Mouse (Mus musculus): ENCODE measurements around the gene Hes7. TPM values are rescaled to one million over a fixed set of nuclear protein-coding genes. Genes with fewer than 3 reads are reported as not detected.

The Hes7 gene
- polyA plus RNA-seq, 1 experiment from 2014 or later, result 0.44 TPM

- peak overlapping the region; percentile 76 for H3K9ac ChIP-seq
- H3K27me3 ChIP-seq, result peaks cover 20% of the 10 kb centered on the region
- no peaks in the 10 kb centered on the region for H3K36me3 ChIP-seq
- H3K27ac ChIP-seq, result peak overlapping the region; percentile 86
- peaks cover 38% of the 10 kb centered on the region for H3K4me1 ChIP-seq
- H3K9me3 ChIP-seq, result no peaks in the 10 kb centered on the region
- H3K4me2 ChIP-seq, result peak overlapping the region; percentile 97
- peak; percentile 73 for ATAC-seq (ENCODE audit: insufficient number of reproducible peaks, insufficient read depth, low FRiP score, low TSS enrichment, low read depth)
- peak overlapping the region; percentile 85 for H3K4me3 ChIP-seq
- under 1% methylated on average over 31 of the region's 31 CpGs for WGBS
Observed at GRCm38 (mm10) chr11:69123693-69124497, 3.7 kb downstream of the Hes7 start.

- under 1% methylated on average over 3 of the region's 3 CpGs for WGBS
- H3K36me3 ChIP-seq, result no peaks in the 10 kb centered on the region
- H3K4me2 ChIP-seq, result peak overlapping the region; percentile 97
- peaks cover 20% of the 10 kb centered on the region for H3K27me3 ChIP-seq
- peaks cover 32% of the 10 kb centered on the region for H3K4me1 ChIP-seq
- 0 out of 2 replicates have a peak, but pooled peaks have one; percentile 28 for ATAC-seq (ENCODE audit: insufficient number of reproducible peaks, insufficient read depth, low FRiP score, low TSS enrichment, low read depth)
- H3K9me3 ChIP-seq, result no peaks in the 10 kb centered on the region
- peak overlapping the region; percentile 85 for H3K4me3 ChIP-seq
- no peak overlapping the region for H3K9ac ChIP-seq
- no peak overlapping the region for H3K27ac ChIP-seq
Observed at GRCm38 (mm10) chr11:69124498-69124847, 4.3 kb downstream of the Hes7 start.

DNA sequence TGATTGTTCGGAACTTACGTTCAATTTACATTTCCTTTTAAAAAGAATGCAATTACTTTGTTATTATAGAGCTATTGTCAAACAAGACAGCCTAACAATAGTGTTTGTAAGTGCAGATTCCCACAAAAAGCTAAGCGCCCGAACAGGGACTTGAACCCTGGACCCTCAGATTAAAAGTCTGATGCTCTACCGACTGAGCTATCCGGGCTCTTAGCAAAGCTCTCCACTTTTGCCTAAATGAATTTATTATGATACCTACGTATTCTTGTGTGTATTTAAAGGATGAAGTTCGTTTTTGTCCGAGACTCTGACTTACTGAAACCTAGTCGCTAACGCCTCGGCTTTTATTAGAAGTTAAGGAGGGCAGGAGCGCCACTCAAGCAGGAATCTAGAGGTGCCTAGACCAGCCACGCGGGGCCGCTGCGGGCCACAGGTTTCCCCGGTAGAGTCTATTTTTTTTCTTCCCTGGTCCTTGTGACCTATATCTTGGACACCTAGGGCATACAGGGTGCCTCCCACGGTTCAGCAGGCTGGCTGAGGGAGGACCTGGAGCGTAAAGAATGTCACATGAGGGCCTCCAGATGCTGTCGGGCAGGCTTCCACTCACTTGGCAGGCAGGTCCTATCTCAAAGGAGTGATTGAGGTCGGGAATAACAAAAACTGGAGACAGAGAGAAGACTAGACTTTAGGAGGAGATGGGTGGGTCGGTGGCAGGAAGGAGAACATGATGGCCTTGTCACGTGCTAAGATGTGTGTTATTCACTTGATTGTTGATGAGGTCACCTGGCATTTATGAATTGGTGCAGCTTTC, 5.0 kb downstream of the Hes7 start:
- peak overlapping the region; percentile 63 for H3K4me3 ChIP-seq
- H3K36me3 ChIP-seq, result no peaks in the 10 kb centered on the region
- no peaks in the 10 kb centered on the region for H3K9me3 ChIP-seq
- no peak; the same call in 1 of the 2 replicates for ATAC-seq (ENCODE audit: insufficient number of reproducible peaks, insufficient read depth, low FRiP score, low TSS enrichment, low read depth)
- peak overlapping the region; percentile 72 for H3K9ac ChIP-seq
- H3K27ac ChIP-seq, result peak overlapping the region; percentile 81
- peaks cover 24% of the 10 kb centered on the region for H3K4me1 ChIP-seq
- H3K27me3 ChIP-seq, result peaks cover 15% of the 10 kb centered on the region
- peak overlapping the region; percentile 85 for H3K4me2 ChIP-seq
- WGBS, result under 1% methylated on average over 24 of the region's 24 CpGs

DNA sequence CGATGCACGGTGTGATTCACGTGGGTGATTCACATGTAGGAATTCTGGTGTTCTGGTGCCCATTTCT, 5.5 kb downstream of the Hes7 start, which contains the start of gene Aloxe3:
Gene Aloxe3, plus strand, starts transcription at position 45 of the 67 bp plus-strand sequence.
- H3K27ac ChIP-seq, result peak within 1 kb of the TSS; percentile 81
- H3K9ac ChIP-seq, result peak within 1 kb of the TSS; percentile 72
- peak within 1 kb of the TSS; percentile 85 for H3K4me2 ChIP-seq
- no peaks in the 10 kb centered on the region for H3K36me3 ChIP-seq
- no peaks in the 10 kb centered on the region for H3K9me3 ChIP-seq
- peaks cover 11% of the 10 kb centered on the region for H3K27me3 ChIP-seq
- peak within 1 kb of the TSS; percentile 63 for H3K4me3 ChIP-seq
- WGBS, result 4% methylated on average over 3 of the region's 3 CpGs
- H3K4me1 ChIP-seq, result peaks cover 20% of the 10 kb centered on the region
- no peak for ATAC-seq (ENCODE audit: insufficient number of reproducible peaks, insufficient read depth, low FRiP score, low TSS enrichment, low read depth)

DNA sequence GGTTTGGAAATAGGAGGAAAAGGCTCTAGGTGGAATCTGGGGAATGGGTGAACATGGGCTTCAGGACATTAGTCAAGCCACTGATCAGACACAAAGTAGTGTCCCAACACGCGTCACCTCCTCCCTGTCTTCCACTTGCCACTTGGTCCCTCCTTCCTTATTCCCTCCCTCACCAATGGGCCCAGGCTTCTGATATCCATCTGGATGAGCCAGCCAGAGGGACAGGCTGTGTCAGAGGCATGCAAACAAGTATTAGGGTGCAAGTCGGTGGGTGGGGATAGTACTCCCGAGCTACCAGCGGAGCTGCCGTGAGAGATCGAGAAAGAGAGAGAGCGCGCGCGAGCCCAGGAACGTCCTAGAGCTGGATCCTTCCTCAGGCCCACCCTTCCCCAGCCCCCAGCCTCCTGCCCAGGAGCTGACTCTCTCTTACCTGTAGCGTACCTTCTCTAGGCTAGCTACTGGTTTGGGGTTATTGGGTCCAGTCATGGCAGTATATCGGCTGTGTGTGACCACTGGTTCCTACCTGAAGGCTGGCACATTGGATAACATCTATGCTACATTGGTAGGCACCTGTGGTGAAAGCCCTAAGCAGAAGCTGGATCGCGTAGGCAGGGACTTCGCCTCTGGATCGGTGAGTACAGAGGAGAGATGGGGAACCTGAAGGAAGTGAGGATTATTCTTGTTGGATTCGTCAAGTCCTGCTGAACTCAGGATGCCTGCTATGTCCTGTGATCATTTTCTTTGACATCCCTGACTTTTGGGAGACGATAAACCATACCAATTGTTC, 5.9 kb downstream of the Hes7 start:
- H3K9me3 ChIP-seq, result no peaks in the 10 kb centered on the region
- WGBS, result 8% methylated on average over 20 of the region's 20 CpGs
- H3K4me2 ChIP-seq, result peak overlapping the region; percentile 85
- H3K36me3 ChIP-seq, result no peaks in the 10 kb centered on the region
- ATAC-seq (ENCODE audit: insufficient number of reproducible peaks, insufficient read depth, low FRiP score, low TSS enrichment, low read depth), result no peak
- peaks cover 9% of the 10 kb centered on the region for H3K27me3 ChIP-seq
- H3K27ac ChIP-seq, result no peak overlapping the region
- peaks cover 15% of the 10 kb centered on the region for H3K4me1 ChIP-seq
- peak overlapping the region; percentile 63 for H3K4me3 ChIP-seq
- peak overlapping the region; percentile 72 for H3K9ac ChIP-seq

- ATAC-seq (ENCODE audit: insufficient number of reproducible peaks, insufficient read depth, low FRiP score, low TSS enrichment, low read depth), result no peak
- Histone ChIP-seq H3K27ac (no peak overlapping the region), H3K9ac (peak overlapping the region; percentile 72; the same call in 1 of the 2 replicates), H3K4me3 (peak overlapping the region; percentile 63; the same call in 1 of the 2 replicates), H3K9me3 (no peaks in the 10 kb centered on the region), H3K27me3 (peaks cover 4% of the 10 kb centered on the region; the same call in 1 of the 2 replicates), H3K36me3 (no peaks in the 10 kb centered on the region), H3K4me1 (peaks cover 15% of the 10 kb centered on the region), H3K4me2 (peak overlapping the region; percentile 85)
- 50% methylated on average over 2 of the region's 2 CpGs for WGBS
Observed at GRCm38 (mm10) chr11:69126706-69127095, 6.5 kb downstream of the Hes7 start.

- peaks cover 8% of the 10 kb centered on the region; the same call in 1 of the 2 replicates for H3K27me3 ChIP-seq
Observed at GRCm38 (mm10) chr11:69128426-69129122, 8.4 kb downstream of the Hes7 start.

GRCm38 (mm10) chr11:69133566-69133922, 13.3 kb downstream of the Hes7 start:
- Histone ChIP-seq H3K27ac (no peak overlapping the region), H3K9ac (peak overlapping the region; percentile 69; the same call in 1 of the 2 replicates), H3K4me2 (peak overlapping the region; percentile 78), H3K4me1 (peaks cover 14% of the 10 kb centered on the region), H3K4me3 (peak overlapping the region; percentile 54), H3K9me3 (no peaks in the 10 kb centered on the region), H3K36me3 (no peaks in the 10 kb centered on the region), H3K27me3 (peaks cover 4% of the 10 kb centered on the region; the same call in 1 of the 2 replicates)
- ATAC-seq (ENCODE audit: insufficient number of reproducible peaks, insufficient read depth, low FRiP score, low TSS enrichment, low read depth), result no peak
- WGBS, result 16% methylated on average over 5 of the region's 5 CpGs

More at GRCm38 (mm10) chr11:69128426-69129122, 8.4 kb downstream of the Hes7 start:
- H3K4me3 ChIP-seq, result no peak overlapping the region
- no peak overlapping the region for H3K27ac ChIP-seq
- peaks cover 14% of the 10 kb centered on the region for H3K4me1 ChIP-seq
- no peak overlapping the region for H3K9ac ChIP-seq
- ATAC-seq (ENCODE audit: insufficient number of reproducible peaks, insufficient read depth, low FRiP score, low TSS enrichment, low read depth), result no peak
- H3K4me2 ChIP-seq, result no peak overlapping the region
- 74% methylated on average over 8 of the region's 8 CpGs for WGBS
- no peaks in the 10 kb centered on the region for H3K9me3 ChIP-seq
- no peaks in the 10 kb centered on the region for H3K36me3 ChIP-seq

DNA sequence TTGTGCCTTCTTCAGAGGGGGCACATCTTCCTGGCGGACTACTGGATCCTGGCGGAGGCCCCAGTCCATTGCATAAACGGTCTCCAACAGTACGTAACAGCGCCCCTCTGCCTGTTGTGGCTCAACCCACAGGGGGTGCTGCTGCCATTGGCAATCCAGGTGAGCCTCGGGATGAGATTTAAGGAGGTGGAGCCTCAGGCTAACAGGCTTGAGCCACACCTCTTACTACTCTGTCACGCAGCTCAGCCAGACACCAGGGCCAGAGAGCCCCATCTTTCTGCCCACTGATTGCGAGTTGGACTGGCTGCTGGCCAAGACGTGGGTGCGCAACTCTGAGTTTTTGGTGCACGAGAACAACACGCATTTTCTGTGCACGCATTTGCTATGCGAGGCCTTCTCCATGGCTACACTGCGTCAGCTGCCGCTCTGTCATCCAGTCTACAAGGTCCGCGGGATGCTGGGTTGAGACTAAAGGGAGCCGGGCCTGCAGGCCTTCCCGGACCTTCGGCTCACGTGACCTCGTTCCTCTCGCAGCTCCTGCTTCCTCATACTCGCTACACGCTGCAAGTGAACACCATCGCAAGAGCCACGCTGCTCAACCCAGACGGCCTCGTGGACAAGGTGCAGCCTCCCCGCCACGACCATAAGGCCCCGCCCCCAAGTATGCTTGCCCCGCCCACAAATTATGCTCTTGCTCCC, 13.9 kb downstream of the Hes7 start:
- H3K27ac ChIP-seq, result 0 out of 2 replicates have a peak overlapping the region, but pooled peaks have one; percentile 49
- no peaks in the 10 kb centered on the region for H3K36me3 ChIP-seq
- H3K9ac ChIP-seq, result peak overlapping the region; percentile 69
- WGBS, result 1% methylated on average over 34 of the region's 34 CpGs
- H3K4me1 ChIP-seq, result peaks cover 14% of the 10 kb centered on the region
- peaks cover 4% of the 10 kb centered on the region; the same call in 1 of the 2 replicates for H3K27me3 ChIP-seq
- H3K4me3 ChIP-seq, result peak overlapping the region; percentile 54
- no peaks in the 10 kb centered on the region for H3K9me3 ChIP-seq
- H3K4me2 ChIP-seq, result peak overlapping the region; percentile 78
- ATAC-seq (ENCODE audit: insufficient number of reproducible peaks, insufficient read depth, low FRiP score, low TSS enrichment, low read depth), result peak; percentile 66

DNA sequence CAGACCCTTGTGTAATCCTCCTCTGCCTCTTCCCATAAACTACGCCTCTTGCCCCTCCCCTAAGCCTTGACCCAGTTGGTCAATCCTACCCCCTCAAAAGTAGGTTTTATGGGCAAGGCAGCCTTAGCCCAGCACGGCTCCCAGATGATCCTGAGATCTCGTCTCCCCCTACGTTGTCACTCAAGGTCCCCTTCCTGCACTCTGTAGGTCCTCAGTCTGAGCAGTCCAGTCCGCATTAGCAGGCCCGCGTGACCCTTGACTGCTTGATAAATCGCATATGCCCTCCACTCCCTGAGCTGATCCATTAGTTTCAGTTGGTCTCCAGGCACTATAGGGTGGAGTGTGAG, 14.4 kb downstream of the Hes7 start:
- H3K27ac ChIP-seq, result 0 out of 2 replicates have a peak overlapping the region, but pooled peaks have one; percentile 49
- peaks cover 4% of the 10 kb centered on the region; the same call in 1 of the 2 replicates for H3K27me3 ChIP-seq
- peak overlapping the region; percentile 69 for H3K9ac ChIP-seq
- ATAC-seq (ENCODE audit: insufficient number of reproducible peaks, insufficient read depth, low FRiP score, low TSS enrichment, low read depth), result 0 out of 2 replicates have a peak, but pooled peaks have one; percentile 7
- peak overlapping the region; percentile 54 for H3K4me3 ChIP-seq
- H3K36me3 ChIP-seq, result no peaks in the 10 kb centered on the region
- WGBS, result 18% methylated on average over 8 of the region's 8 CpGs
- H3K4me2 ChIP-seq, result peak overlapping the region; percentile 78
- H3K9me3 ChIP-seq, result no peaks in the 10 kb centered on the region
- H3K4me1 ChIP-seq, result peaks cover 14% of the 10 kb centered on the region

Measured in embryonic facial prominence, embryonic 13.5 days (tissue).